Mouse (Mus musculus) megakaryocyte, embryonic 14.5 days (primary cell): ENCODE data around the gene Rere.

Experiments
- FLI1 ChIP-seq: IDR thresholded peaks from 2 replicates; pipeline ENCODE4 v1.6.1; 2012; ENCODE audit warnings: low read length, inconsistent platforms, mixed read lengths
- GATA1 ChIP-seq: IDR thresholded peaks from 3 replicates; pipeline ENCODE4 v1.6.1; 2012; ENCODE audit warnings: mixed read lengths, low read length, inconsistent platforms, borderline replicate concordance

DNA sequence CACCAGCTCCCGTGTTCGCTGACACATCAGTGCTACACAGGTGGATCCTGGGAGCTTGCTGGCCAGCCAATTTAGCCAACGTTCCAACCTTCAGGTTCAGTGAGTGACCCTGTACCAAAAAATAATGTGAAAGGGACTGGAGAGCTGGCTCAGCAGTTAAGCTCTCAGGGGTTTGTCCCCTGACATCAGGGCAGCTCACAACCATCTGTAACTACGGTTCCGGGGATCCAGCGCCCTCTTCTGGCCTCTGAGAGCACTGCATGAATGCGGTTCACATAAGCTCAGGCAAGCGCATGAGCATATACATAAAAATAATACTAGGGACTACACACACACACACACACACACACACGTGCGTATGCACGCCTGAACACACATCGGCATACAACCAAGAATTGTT lies 381.7 kb downstream of the Rere start:
- no peak for TF ChIP-seq GATA1
- no peak for TF ChIP-seq FLI1
